Mouse (Mus musculus): Measurements from ENCODE around the gene Ackr4. TPM values are rescaled to one million over a fixed set of nuclear protein-coding genes. Genes with fewer than 3 reads are reported as not detected.

The Ackr4 gene
- under 1 TPM; 0.61 to 0.71 TPM for total RNA-seq (2021)
- long read RNA-seq, experiment 1, partial matches to known transcripts = 0 of 2 reads
- long read RNA-seq, experiment 1, other reads (novel, unspliced or antisense) = 0 of 2 reads
- long read RNA-seq, experiment 2 = 0 reads

GRCm38 (mm10) chr9:104126833-104127232 lies at the start of gene Ackr4:
Gene Ackr4 (minus strand): TSS chr9:104126933.
- Histone ChIP-seq H3K27ac (no peak within 1 kb of the TSS), H3K4me3 (no peak within 1 kb of the TSS)
- TF ChIP-seq CTCF (IDR thresholded peaks at IDR 0.05) = no peak
- intact Hi-C loops (cut with DNase I) = loop anchor here (10.0 kb wide), 1 partner anchor 1802 kb away; no protein-coding TSS in a partner anchor
- no peak for DNase-seq

- TF ChIP-seq CTCF (IDR thresholded peaks at IDR 0.05) = no peak
- no peak for DNase-seq
- no peak overlapping the region for H3K4me3 ChIP-seq
- intact Hi-C loops (cut with DNase I) = no loop called here
- no peak overlapping the region for H3K27ac ChIP-seq
These were observed 45.6 kb upstream of the Ackr4 start for GRCm38 (mm10) chr9:104172342-104172741.

- no peak for DNase-seq
- Histone ChIP-seq H3K27ac (no peak overlapping the region), H3K4me3 (no peak overlapping the region)
- no peak for TF ChIP-seq CTCF (IDR thresholded peaks at IDR 0.05)
- intact Hi-C loops (cut with DNase I) = no loop called here
These were observed 44.9 kb upstream of the Ackr4 start for GRCm38 (mm10) chr9:104171651-104172050.

GRCm38 (mm10) chr9:104169986-104170385 lies 43.3 kb upstream of the Ackr4 start:
- no peak overlapping the region for H3K27ac ChIP-seq
- TF ChIP-seq CTCF (IDR thresholded peaks at IDR 0.05) = no peak
- no peak for DNase-seq
- no peak overlapping the region for H3K4me3 ChIP-seq
- intact Hi-C loops (cut with DNase I) = no loop called here

- peak; percentile 87 for DNase-seq
- no peak overlapping the region for H3K4me3 ChIP-seq
- no peak for TF ChIP-seq CTCF (IDR thresholded peaks at IDR 0.05)
These were observed 39.2 kb upstream of the Ackr4 start for GRCm38 (mm10) chr9:104165926-104166325.

GRCm38 (mm10) chr9:104164194-104164593 lies 37.5 kb upstream of the Ackr4 start:
- H3K27ac ChIP-seq = no peak overlapping the region
- no peak for DNase-seq
- intact Hi-C loops (cut with DNase I) = no loop called here
- no peak for TF ChIP-seq CTCF (IDR thresholded peaks at IDR 0.05)
- H3K4me3 ChIP-seq = no peak overlapping the region

More at GRCm38 (mm10) chr9:104165926-104166325, 39.2 kb upstream of the Ackr4 start:
- peak overlapping the region; percentile 48 for H3K27ac ChIP-seq
- intact Hi-C loops (cut with DNase I) = no loop called here

GRCm38 (mm10) chr9:104161117-104161516 lies 34.4 kb upstream of the Ackr4 start:
- Histone ChIP-seq H3K27ac (no peak overlapping the region), H3K4me3 (no peak overlapping the region)
- no peak for DNase-seq
- no peak for TF ChIP-seq CTCF (IDR thresholded peaks at IDR 0.05)
- intact Hi-C loops (cut with DNase I) = no loop called here

GRCm38 (mm10) chr9:104157291-104157690 lies 30.6 kb upstream of the Ackr4 start:
- intact Hi-C loops (cut with DNase I) = no loop called here
- H3K4me3 ChIP-seq = no peak overlapping the region
- TF ChIP-seq CTCF (IDR thresholded peaks at IDR 0.05) = no peak
- no peak for DNase-seq
- H3K27ac ChIP-seq = no peak overlapping the region

GRCm38 (mm10) chr9:104156506-104156905 lies 29.8 kb upstream of the Ackr4 start:
- Histone ChIP-seq H3K4me3 (no peak overlapping the region), H3K27ac (no peak overlapping the region)
- no peak for TF ChIP-seq CTCF (IDR thresholded peaks at IDR 0.05)
- DNase-seq = no peak
- intact Hi-C loops (cut with DNase I) = no loop called here

GRCm38 (mm10) chr9:104155100-104155715 lies 28.5 kb upstream of the Ackr4 start:
- intact Hi-C loops (cut with DNase I) = no loop called here

GRCm38 (mm10) chr9:104152121-104152520 lies 25.4 kb upstream of the Ackr4 start:
- DNase-seq = no peak
- TF ChIP-seq CTCF (IDR thresholded peaks at IDR 0.05) = no peak
- Histone ChIP-seq H3K27ac (no peak overlapping the region), H3K4me3 (no peak overlapping the region)
- intact Hi-C loops (cut with DNase I) = loop anchor here (5.0 kb wide), 1 partner anchor 55 kb away; no protein-coding TSS in a partner anchor

More at GRCm38 (mm10) chr9:104155100-104155715, 28.5 kb upstream of the Ackr4 start:
- Histone ChIP-seq H3K27ac (no peak overlapping the region), H3K4me3 (no peak overlapping the region)
- DNase-seq = no peak
- no peak for TF ChIP-seq CTCF (IDR thresholded peaks at IDR 0.05)

GRCm38 (mm10) chr9:104148969-104149368 lies 22.2 kb upstream of the Ackr4 start:
- no peak for DNase-seq
- intact Hi-C loops (cut with DNase I) = no loop called here
- Histone ChIP-seq H3K4me3 (no peak overlapping the region), H3K27ac (no peak overlapping the region)
- no peak for TF ChIP-seq CTCF (IDR thresholded peaks at IDR 0.05)

- Histone ChIP-seq H3K4me3 (no peak overlapping the region), H3K27ac (no peak overlapping the region)
- intact Hi-C loops (cut with DNase I) = no loop called here
- no peak for TF ChIP-seq CTCF (IDR thresholded peaks at IDR 0.05)
- no peak for DNase-seq
These were observed 19.9 kb upstream of the Ackr4 start for GRCm38 (mm10) chr9:104146683-104147082.
